In genomic region chr2:173257610-173258009, GRCm38 (mm10) we compare ENCODE assay signal across 10 mouse cellular contexts. TPM values are rescaled to one million over a fixed set of nuclear protein-coding genes. Genes with fewer than 3 reads are reported as not detected.
DNase-seq lines count a peak whose midpoint lies in the region; ATAC-seq and TF ChIP-seq lines count a peak whose summit lies in the region.
"Had no signal": no experiment of that assay in that cellular context is flagged by ENCODE, and none has a peak within 500 bp of the region (broad histone marks: within the 10 kb centered on the region; RNA-seq: fewer than 3 reads in every experiment).

No protein-coding gene starts in this region.

- no peaks in the 10 kb centered on the region for H3K9me3 ChIP-seq in intestine, postnatal 0 days (ENCODE audit: control insufficient read depth)
- no peaks in the 10 kb centered on the region for H3K9me3 ChIP-seq in lung, embryonic 14.5 days (ENCODE audit: low read depth, low read length)

- H3K36me3 ChIP-seq in intestine, postnatal 0 days (ENCODE audit: control insufficient read depth, insufficient read depth) = no peaks in the 10 kb centered on the region
- no peaks in the 10 kb centered on the region for H3K36me3 ChIP-seq in lung, embryonic 14.5 days (ENCODE audit: insufficient read depth)

- H3K9ac ChIP-seq in intestine, postnatal 0 days (ENCODE audit: low read depth, low read length) = no peak overlapping the region
- no peak overlapping the region for H3K9ac ChIP-seq in lung, embryonic 14.5 days

- WGBS in intestine, postnatal 0 days = 56% methylated on average over 7 of the region's 7 CpGs
- WGBS in lung, embryonic 14.5 days = 35% methylated on average over 7 of the region's 7 CpGs

- H3K27me3 ChIP-seq in intestine, postnatal 0 days (replicated peaks; ENCODE audit: control insufficient read depth, insufficient read depth, low read length) = no peaks in the 10 kb centered on the region
- no peaks in the 10 kb centered on the region for H3K27me3 ChIP-seq in lung, embryonic 14.5 days (ENCODE audit: insufficient read depth, low read length)

- H3K4me3 ChIP-seq in intestine, postnatal 0 days (ENCODE audit: low read depth, low read length) = no peak overlapping the region
- H3K4me3 ChIP-seq in lung, embryonic 14.5 days (ENCODE audit: low read depth, low read length) = no peak overlapping the region

- H3K4me1 ChIP-seq in intestine, postnatal 0 days (replicated peaks; ENCODE audit: control insufficient read depth, insufficient read depth, low read length) = peaks cover 14% of the 10 kb centered on the region
- peaks cover 56% of the 10 kb centered on the region for H3K4me1 ChIP-seq in lung, embryonic 14.5 days (ENCODE audit: insufficient read depth)

- H3K27ac ChIP-seq in intestine, postnatal 0 days (ENCODE audit: low read depth, low read length) = peak overlapping the region; percentile 11; the same call in 1 of the 2 replicates
- H3K27ac ChIP-seq in lung, embryonic 14.5 days (ENCODE audit: low read depth) = peak overlapping the region; percentile 37; the same call in 1 of the 2 replicates

- ATAC-seq in intestine, postnatal 0 days = no peak
- peak; percentile 27; the same call in 1 of the 2 replicates for ATAC-seq in lung, embryonic 14.5 days (ENCODE audit: insufficient read depth)
- ATAC-seq in erythroblast, adult 5-6 weeks (replicated peaks; ENCODE audit: low FRiP score, poor library complexity, severe bottlenecking) = no peak

- peak; percentile 57 to 82 for DNase-seq in adrenal gland, adult (ENCODE audit: inconsistent age in 2 of 2, low spot score in 1 of 2)
- no peak for DNase-seq in adrenal gland, postnatal 4 days (ENCODE audit: low spot score in 2 of 2)
- peak; percentile 92 to 96 for DNase-seq in cerebellum, postnatal 10 days
- DNase-seq in gastrocnemius, postnatal 10 days = peak; percentile 84
- DNase-seq in lung, embryonic 14.5 days = peak; percentile 58
- DNase-seq in skeletal muscle tissue, adult 2 months (ENCODE audit: low read depth, low spot score) = peak; percentile 79

- no peak for TF ChIP-seq CTCF in intestine, postnatal 0 days (IDR thresholded peaks at IDR 0.05; ENCODE audit: low read depth)
- no peak for TF ChIP-seq CTCF in lung, embryonic 14.5 days (IDR thresholded peaks at IDR 0.05; ENCODE audit: low read depth)

- H3K4me2 ChIP-seq in intestine, postnatal 0 days (replicated peaks; ENCODE audit: low read depth) = no peak overlapping the region; the same call in 1 of the 2 replicates
- no peak overlapping the region for H3K4me2 ChIP-seq in lung, embryonic 14.5 days

RNA-seq across cellular contexts. Expression of gene Pmepa1, which starts 18.7 kb away (rescaled TPM):
- 10 to 100 TPM; 61.8 to 63.4 TPM for total RNA-seq in adrenal gland, postnatal 4 days (2021)
- total RNA-seq in gastrocnemius, postnatal 10 days (2021) = 10 to 100 TPM; 15.8 to 19.8 TPM
- 5.9 and 6.4 TPM in 2 replicates for polyA plus RNA-seq in intestine, postnatal 0 days (2015; fragmentation: Nextera tagmentation; extraction: Ambion mirVana)
- polyA plus RNA-seq in lung, embryonic 14.5 days (2014; fragmentation: Nextera tagmentation; extraction: Ambion mirVana) = 8.9 and 9.0 TPM in 2 replicates
- total RNA-seq in erythroblast, adult 5-6 weeks (2015; ENCODE audit: low replicate concordance) = 0.96 TPM in 1 of 2 replicates, not detected in the other
- not detected in 2 replicates for total RNA-seq in erythroblast, adult 5-6 weeks (2017; ENCODE audit: low replicate concordance)
- total RNA-seq: neutrophil, adult 5-6 weeks had no signal

RNA-seq across cellular contexts. Expression of gene Zbp1, which starts 38.9 kb away (rescaled TPM):
- total RNA-seq in adrenal gland, postnatal 4 days (2021) = 1 to 10 TPM; 2.0 to 2.1 TPM
- under 1 TPM in 1 of 2 experiments, not detected in 1; 0.09 TPM for total RNA-seq in gastrocnemius, postnatal 10 days (2021)
- 13.9 and 14.0 TPM in 2 replicates for polyA plus RNA-seq in intestine, postnatal 0 days (2015; fragmentation: Nextera tagmentation; extraction: Ambion mirVana)
- polyA plus RNA-seq in lung, embryonic 14.5 days (2014; fragmentation: Nextera tagmentation; extraction: Ambion mirVana) = 0.34 and 0.41 TPM in 2 replicates
- 4.4 and 11.1 TPM in 2 replicates for total RNA-seq in erythroblast, adult 5-6 weeks (2015; ENCODE audit: low replicate concordance)
- 3.0 and 6.4 TPM in 2 replicates for total RNA-seq in erythroblast, adult 5-6 weeks (2017; ENCODE audit: low replicate concordance)
- polyA plus RNA-seq: embryonic facial prominence, embryonic 11.5 days had no signal

Comparison
In these comparisons a context has a peak if more than half of its experiments do, and no peak if none do; other contexts are left out.
1. DNase-seq: peak in adrenal gland, adult (2 of 2), cerebellum, postnatal 10 days (2 of 2), gastrocnemius, postnatal 10 days (single experiment), lung, embryonic 14.5 days (single experiment) and skeletal muscle tissue, adult 2 months (single experiment); none in adrenal gland, postnatal 4 days (0 of 2).
2. RNA of gene Pmepa1, which starts 18.7 kb away (total RNA-seq): 61.8 to 63.4 TPM in adrenal gland, postnatal 4 days and 15.8 to 19.8 TPM in gastrocnemius, postnatal 10 days; 0.96 TPM in erythroblast, adult 5-6 weeks; every median in the first group is over 4 times any median in the second.